Mouse (Mus musculus): ENCODE results near the gene Arhgef6. TPM values are rescaled to one million over a fixed set of nuclear protein-coding genes. Genes with fewer than 3 reads are reported as not detected.
A peak's percentile ranks its signal among the peaks of the same experiment; 100 is the strongest.

The Arhgef6 gene
- polyA plus RNA-seq (2012; rRNA removed), result 26.3 and 31.8 TPM in 2 replicates

- no peaks in the 10 kb centered on the region for H3K4me1 ChIP-seq (ENCODE audit: control insufficient read depth, insufficient read depth, insufficient read length)
- TF ChIP-seq CTCF (IDR thresholded peaks at IDR 0.05; ENCODE audit: extremely low read depth, insufficient read depth, insufficient read length, insufficient replicate concordance), result no peak
- TF ChIP-seq POLR2A (IDR thresholded peaks at IDR 0.05; ENCODE audit: low read depth, low read length), result no peak
- peak within 1 kb of the TSS; percentile 52 for H3K4me3 ChIP-seq (ENCODE audit: extremely low read depth, insufficient read depth, insufficient read length)
- peak in 1 of 2 experiments; percentile 18 for DNase-seq (ENCODE audit: low read depth in 1 of 2, low spot score in 2 of 2)
- no peaks in the 10 kb centered on the region; the same call in 1 of the 2 replicates for H3K36me3 ChIP-seq (ENCODE audit: control insufficient read depth, insufficient read depth, low read length)
- peak within 1 kb of the TSS; percentile 77 for H3K27ac ChIP-seq (ENCODE audit: insufficient read depth, low read length)
- 29% methylated on average over 18 of the region's 18 CpGs for WGBS
- no peaks in the 10 kb centered on the region for H3K27me3 ChIP-seq (ENCODE audit: control insufficient read depth, insufficient read depth, low read length)
These were observed at the start of gene Arhgef6 for GRCm38 (mm10) chrX:57338371-57339211. TSS of gene Arhgef6 (minus strand) at chrX:57338729.

GRCm38 (mm10) chrX:57380915-57381314 lies 42.4 kb upstream of the Arhgef6 start:
- H3K4me3 ChIP-seq (ENCODE audit: extremely low read depth, insufficient read depth, insufficient read length), result no peak overlapping the region
- H3K27ac ChIP-seq (ENCODE audit: insufficient read depth, low read length), result no peak overlapping the region
- WGBS, result 84% methylated on average over 5 of the region's 5 CpGs
- no peaks in the 10 kb centered on the region for H3K4me1 ChIP-seq (ENCODE audit: control insufficient read depth, insufficient read depth, insufficient read length)
- H3K27me3 ChIP-seq (ENCODE audit: control insufficient read depth, insufficient read depth, low read length), result no peaks in the 10 kb centered on the region
- DNase-seq (ENCODE audit: low read depth in 1 of 2, low spot score in 2 of 2), result no peak
- peaks cover 5% of the 10 kb centered on the region; the same call in 1 of the 2 replicates for H3K36me3 ChIP-seq (ENCODE audit: control insufficient read depth, insufficient read depth, low read length)
- TF ChIP-seq POLR2A (IDR thresholded peaks at IDR 0.05; ENCODE audit: low read depth, low read length) (no peak), CTCF (IDR thresholded peaks at IDR 0.05; ENCODE audit: extremely low read depth, insufficient read depth, insufficient read length, insufficient replicate concordance) (no peak)

GRCm38 (mm10) chrX:57378579-57378978 lies 40.0 kb upstream of the Arhgef6 start:
- Histone ChIP-seq H3K4me3 (ENCODE audit: extremely low read depth, insufficient read depth, insufficient read length) (no peak overlapping the region), H3K27me3 (ENCODE audit: control insufficient read depth, insufficient read depth, low read length) (no peaks in the 10 kb centered on the region), H3K36me3 (ENCODE audit: control insufficient read depth, insufficient read depth, low read length) (peaks cover 3% of the 10 kb centered on the region; the same call in 1 of the 2 replicates), H3K27ac (ENCODE audit: insufficient read depth, low read length) (no peak overlapping the region), H3K4me1 (ENCODE audit: control insufficient read depth, insufficient read depth, insufficient read length) (no peaks in the 10 kb centered on the region)
- WGBS, result 91% methylated on average over 3 of the region's 3 CpGs
- DNase-seq (ENCODE audit: low read depth in 1 of 2, low spot score in 2 of 2), result no peak
- TF ChIP-seq POLR2A (IDR thresholded peaks at IDR 0.05; ENCODE audit: low read depth, low read length) (no peak), CTCF (IDR thresholded peaks at IDR 0.05; ENCODE audit: extremely low read depth, insufficient read depth, insufficient read length, insufficient replicate concordance) (no peak)

GRCm38 (mm10) chrX:57377096-57377495 lies 38.6 kb upstream of the Arhgef6 start:
- Histone ChIP-seq H3K36me3 (ENCODE audit: control insufficient read depth, insufficient read depth, low read length) (peaks cover 1% of the 10 kb centered on the region; the same call in 1 of the 2 replicates), H3K27ac (ENCODE audit: insufficient read depth, low read length) (no peak overlapping the region), H3K4me3 (ENCODE audit: extremely low read depth, insufficient read depth, insufficient read length) (no peak overlapping the region), H3K27me3 (ENCODE audit: control insufficient read depth, insufficient read depth, low read length) (no peaks in the 10 kb centered on the region), H3K4me1 (ENCODE audit: control insufficient read depth, insufficient read depth, insufficient read length) (no peaks in the 10 kb centered on the region)
- TF ChIP-seq POLR2A (IDR thresholded peaks at IDR 0.05; ENCODE audit: low read depth, low read length), result no peak
- TF ChIP-seq CTCF (IDR thresholded peaks at IDR 0.05; ENCODE audit: extremely low read depth, insufficient read depth, insufficient read length, insufficient replicate concordance), result no peak
- WGBS, result 73% methylated on average over 3 of the region's 3 CpGs
- no peak for DNase-seq (ENCODE audit: low read depth in 1 of 2, low spot score in 2 of 2)

- Histone ChIP-seq H3K27ac (ENCODE audit: insufficient read depth, low read length) (no peak overlapping the region), H3K4me1 (ENCODE audit: control insufficient read depth, insufficient read depth, insufficient read length) (no peaks in the 10 kb centered on the region), H3K27me3 (ENCODE audit: control insufficient read depth, insufficient read depth, low read length) (no peaks in the 10 kb centered on the region), H3K36me3 (ENCODE audit: control insufficient read depth, insufficient read depth, low read length) (no peaks in the 10 kb centered on the region), H3K4me3 (ENCODE audit: extremely low read depth, insufficient read depth, insufficient read length) (no peak overlapping the region)
- TF ChIP-seq POLR2A (IDR thresholded peaks at IDR 0.05; ENCODE audit: low read depth, low read length), result no peak
- TF ChIP-seq CTCF (IDR thresholded peaks at IDR 0.05; ENCODE audit: extremely low read depth, insufficient read depth, insufficient read length, insufficient replicate concordance), result no peak
- DNase-seq (ENCODE audit: low read depth in 1 of 2, low spot score in 2 of 2), result no peak
- WGBS, result 74% methylated on average over 2 of the region's 2 CpGs
These were observed 35.5 kb upstream of the Arhgef6 start for GRCm38 (mm10) chrX:57374029-57374428.

GRCm38 (mm10) chrX:57373543-57373942 lies 35.0 kb upstream of the Arhgef6 start:
- Histone ChIP-seq H3K36me3 (ENCODE audit: control insufficient read depth, insufficient read depth, low read length) (no peaks in the 10 kb centered on the region), H3K27me3 (ENCODE audit: control insufficient read depth, insufficient read depth, low read length) (no peaks in the 10 kb centered on the region), H3K4me3 (ENCODE audit: extremely low read depth, insufficient read depth, insufficient read length) (no peak overlapping the region), H3K4me1 (ENCODE audit: control insufficient read depth, insufficient read depth, insufficient read length) (no peaks in the 10 kb centered on the region), H3K27ac (ENCODE audit: insufficient read depth, low read length) (no peak overlapping the region)
- no peak for TF ChIP-seq CTCF (IDR thresholded peaks at IDR 0.05; ENCODE audit: extremely low read depth, insufficient read depth, insufficient read length, insufficient replicate concordance)
- TF ChIP-seq POLR2A (IDR thresholded peaks at IDR 0.05; ENCODE audit: low read depth, low read length), result no peak
- WGBS, result 78% methylated on average over 2 of the region's 2 CpGs
- no peak for DNase-seq (ENCODE audit: low read depth in 1 of 2, low spot score in 2 of 2)

GRCm38 (mm10) chrX:57372965-57373364 lies 34.4 kb upstream of the Arhgef6 start:
- H3K4me1 ChIP-seq (ENCODE audit: control insufficient read depth, insufficient read depth, insufficient read length), result no peaks in the 10 kb centered on the region
- no peak overlapping the region for H3K27ac ChIP-seq (ENCODE audit: insufficient read depth, low read length)
- H3K36me3 ChIP-seq (ENCODE audit: control insufficient read depth, insufficient read depth, low read length), result no peaks in the 10 kb centered on the region
- no peak for TF ChIP-seq POLR2A (IDR thresholded peaks at IDR 0.05; ENCODE audit: low read depth, low read length)
- no peak for TF ChIP-seq CTCF (IDR thresholded peaks at IDR 0.05; ENCODE audit: extremely low read depth, insufficient read depth, insufficient read length, insufficient replicate concordance)
- no peak for DNase-seq (ENCODE audit: low read depth in 1 of 2, low spot score in 2 of 2)
- no peaks in the 10 kb centered on the region for H3K27me3 ChIP-seq (ENCODE audit: control insufficient read depth, insufficient read depth, low read length)
- 83% methylated on average over 4 of the region's 4 CpGs for WGBS
- no peak overlapping the region for H3K4me3 ChIP-seq (ENCODE audit: extremely low read depth, insufficient read depth, insufficient read length)
